ENCODE assay signal across 17 mouse cellular contexts in genomic region chr10:10760801-10761200, GRCm38 (mm10).
"Had no signal": no experiment of that assay in that cellular context is flagged by ENCODE, and none has a peak within 500 bp of the region (broad histone marks: within the 10 kb centered on the region; RNA-seq: fewer than 3 reads in every experiment).

No protein-coding gene starts in this region.

- H3K4me3 ChIP-seq: midbrain, embryonic 10.5 days; midbrain, embryonic 12.5 days; myocyte; neural tube, embryonic 13.5 days; neural tube, embryonic 15.5 days had no signal

- H3K27ac ChIP-seq: liver, embryonic 14.5 days; midbrain, embryonic 10.5 days; midbrain, embryonic 12.5 days; neural tube, embryonic 13.5 days; neural tube, embryonic 15.5 days had no signal

- H3K4me1 ChIP-seq: midbrain, embryonic 10.5 days; midbrain, embryonic 12.5 days; neural tube, embryonic 13.5 days; neural tube, embryonic 15.5 days had no signal

- DNase-seq: lung, postnatal 4 days; midbrain, embryonic 14.5 days; retina, postnatal 1 day; right cerebral cortex, adult 18-20 months; right cerebral cortex, postnatal 25 days; right cerebral cortex, postnatal 4 days; spleen, adult 18-20 months; thymus, adult 18-20 months; thymus, postnatal 14 days; thymus, postnatal 36 days had no signal

- H3K9ac ChIP-seq: liver, embryonic 14.5 days; midbrain, embryonic 12.5 days; neural tube, embryonic 13.5 days; neural tube, embryonic 15.5 days had no signal

- H3K9me3 ChIP-seq: midbrain, embryonic 10.5 days; midbrain, embryonic 12.5 days; neural tube, embryonic 13.5 days; neural tube, embryonic 15.5 days had no signal

- H3K36me3 ChIP-seq: midbrain, embryonic 10.5 days; midbrain, embryonic 12.5 days; neural tube, embryonic 13.5 days; neural tube, embryonic 15.5 days had no signal

- H3K4me2 ChIP-seq: midbrain, embryonic 12.5 days; neural tube, embryonic 13.5 days; neural tube, embryonic 15.5 days had no signal

- H3K27me3 ChIP-seq: midbrain, embryonic 12.5 days; neural tube, embryonic 13.5 days; neural tube, embryonic 15.5 days had no signal

- ATAC-seq: midbrain, embryonic 16.5 days had no signal
